Mouse (Mus musculus) ES-E14 (cell line): ENCODE data around the gene Sh3pxd2b. TPM values are rescaled to one million over a fixed set of nuclear protein-coding genes. Genes with fewer than 3 reads are reported as not detected.
A peak's percentile ranks its signal among the peaks of the same experiment; 100 is the strongest.

Source experiments
- DNase-seq: peaks from one replicate; pipeline ENCODE4 v3.0.0-alpha.2; 2013; ENCODE audit warnings: low read depth, low spot score
- H3K27ac ChIP-seq: 2 replicates; pipeline ENCODE4 v1.5.1; 2012; ENCODE audit warnings: low read depth, mild to moderate bottlenecking, low read length, moderate library complexity, mixed read lengths; ENCODE audit not compliant: poor library complexity, insufficient read depth, severe bottlenecking
- H3K36me3 ChIP-seq: 2 replicates; pipeline ENCODE4 v1.6.1; 2012; ENCODE audit warnings: mild to moderate bottlenecking, low read length, moderate library complexity, mixed read lengths; ENCODE audit not compliant: control insufficient read depth, poor library complexity, insufficient read depth, severe bottlenecking
- H3K4me1 ChIP-seq, 2 experiments: fragments of 150-350 bp in 1 of 2; sonication (generic) in 1 of 2; 2 replicates each; pipeline ENCODE4 v1.6.1; 2012; ENCODE audit warnings: low read length in 2 of 2, mild to moderate bottlenecking in 1 of 2, mixed read lengths in 1 of 2; ENCODE audit not compliant: control insufficient read depth in 2 of 2, insufficient read depth in 2 of 2, poor library complexity in 1 of 2
- H3K4me3 ChIP-seq, 2 experiments: fragments of 150-350 bp in 1 of 2; sonication (generic) in 1 of 2; 2 replicates each; pipeline ENCODE4 v1.5.1; 2012; ENCODE audit warnings: low read length in 2 of 2, low read depth in 1 of 2, mild to moderate bottlenecking in 1 of 2, mixed read lengths in 1 of 2; ENCODE audit not compliant: insufficient read depth in 1 of 2, poor library complexity in 1 of 2, severe bottlenecking in 1 of 2
- H3K9ac ChIP-seq: 2 replicates; pipeline ENCODE4 v1.6.1; 2012; ENCODE audit warnings: low read depth, mild to moderate bottlenecking, low read length, mixed read lengths; ENCODE audit not compliant: poor library complexity, insufficient read depth, severe bottlenecking
- H3K9me3 ChIP-seq: fragments of 150-350 bp; sonication (generic); 2 replicates; pipeline ENCODE4 v1.6.1; 2012; ENCODE audit warnings: low read depth, mild to moderate bottlenecking, low read length; ENCODE audit not compliant: control insufficient read depth, insufficient read depth
- CHD2 ChIP-seq: IDR thresholded peaks from 2 replicates; pipeline ENCODE4 v1.6.1; 2014; ENCODE audit warnings: mild to moderate bottlenecking, low read depth, low read length, inconsistent platforms
- HCFC1 ChIP-seq: IDR thresholded peaks from 2 replicates; pipeline ENCODE4 v1.6.1; 2012; ENCODE audit warnings: low read length, inconsistent platforms, borderline replicate concordance; ENCODE audit not compliant: insufficient read depth
- MAFK ChIP-seq: IDR thresholded peaks from 2 replicates; pipeline ENCODE4 v1.6.1; 2014; ENCODE audit warnings: mild to moderate bottlenecking, low read depth, low read length, inconsistent platforms; ENCODE audit not compliant: insufficient read depth
- ZC3H11A ChIP-seq: IDR thresholded peaks from 2 replicates; pipeline ENCODE4 v1.6.1; 2012; ENCODE audit warnings: low read depth, mild to moderate bottlenecking, inconsistent platforms, low read length, borderline replicate concordance
- ZNF384 ChIP-seq: IDR thresholded peaks from 2 replicates; pipeline ENCODE4 v1.6.1; 2012; ENCODE audit warnings: low read depth, low read length, inconsistent platforms
- in situ Hi-C, 2 experiments: fragments of 600-800 bp; cut with MboI; formaldehyde crosslinking; loops; one replicate each; pipeline ENCODE4 v1.15.1; 2025; ENCODE audit warnings: low sequenced_read_pairs in 2 of 2, inconsistent platforms in 1 of 2; ENCODE audit not compliant: unreplicated experiment in 2 of 2
- total RNA-seq: library from RNA; depleted of rRNA; stranded (reverse); fragments of 300-350 nt; gene quantifications from 2 replicates; pipeline ENCODE4 v1.2.3, GENCODE M21; 2012

Gene Sh3pxd2b
- total RNA-seq, 1 experiment: 6.8 TPM

GRCm38 (mm10) chr11:32455507-32456141 is 108.0 kb downstream of the Sh3pxd2b start:
- DNase-seq: peak; percentile 16
- TF ChIP-seq ZC3H11A: no peak
- no peak for TF ChIP-seq HCFC1
- TF ChIP-seq MAFK: no peak
- TF ChIP-seq ZNF384: no peak
- TF ChIP-seq CHD2: no peak
- no peaks in the 10 kb centered on the region for H3K36me3 ChIP-seq
- H3K4me1 ChIP-seq: no peaks in the 10 kb centered on the region
- no peak overlapping the region for H3K27ac ChIP-seq
- H3K4me3 ChIP-seq: peak overlapping the region; percentile 89 to 99
- no peaks in the 10 kb centered on the region for H3K9me3 ChIP-seq
- in situ Hi-C loops: no loop called here
- peak overlapping the region; percentile 90 for H3K9ac ChIP-seq

GRCm38 (mm10) chr11:32456356-32456755 is 108.7 kb downstream of the Sh3pxd2b start:
- Histone ChIP-seq H3K36me3 (no peaks in the 10 kb centered on the region), H3K4me3 (peak overlapping the region; percentile 89 to 99), H3K9ac (no peak overlapping the region), H3K9me3 (no peaks in the 10 kb centered on the region), H3K4me1 (no peaks in the 10 kb centered on the region), H3K27ac (no peak overlapping the region)
- TF ChIP-seq CHD2: no peak
- TF ChIP-seq ZNF384: no peak
- no peak for TF ChIP-seq MAFK
- no peak for TF ChIP-seq ZC3H11A
- TF ChIP-seq HCFC1: no peak
- in situ Hi-C loops: no loop called here
- DNase-seq: no peak

- Histone ChIP-seq H3K36me3 (no peaks in the 10 kb centered on the region), H3K9ac (no peak overlapping the region), H3K9me3 (no peaks in the 10 kb centered on the region), H3K27ac (no peak overlapping the region), H3K4me3 (no peak overlapping the region), H3K4me1 (0 out of 4 replicates have a peak, but pooled peaks cover 0 to 4% of the 10 kb centered on the region in 2 experiments)
- DNase-seq: no peak
- in situ Hi-C loops: no loop called here
- TF ChIP-seq CHD2: no peak
- no peak for TF ChIP-seq ZNF384
- TF ChIP-seq MAFK: no peak
- TF ChIP-seq HCFC1: no peak
- no peak for TF ChIP-seq ZC3H11A
Observed at GRCm38 (mm10) chr11:32464282-32464681, 116.7 kb downstream of the Sh3pxd2b start.

DNA sequence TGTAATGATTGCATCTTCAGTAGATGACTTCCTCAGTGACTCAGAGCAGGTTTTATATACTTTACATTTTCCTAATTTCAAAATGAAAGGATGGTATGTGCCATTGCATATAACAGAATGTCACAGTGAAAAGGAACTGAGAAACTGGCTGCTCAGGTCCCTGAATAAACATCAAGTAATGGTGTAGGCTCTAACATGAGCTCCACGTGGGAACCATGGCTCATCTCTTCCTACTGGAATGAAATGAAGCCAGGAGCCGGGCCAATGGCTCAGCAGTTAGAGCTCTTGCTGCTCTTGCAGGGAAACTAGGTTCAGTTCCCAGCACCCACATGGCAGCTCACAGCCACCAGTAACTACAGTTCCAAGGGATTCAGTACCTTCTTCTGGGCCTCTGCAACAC is 124.3 kb downstream of the Sh3pxd2b start:
- Histone ChIP-seq H3K4me1 (0 out of 4 replicates have a peak, but pooled peaks cover 0 to 4% of the 10 kb centered on the region in 2 experiments), H3K9ac (no peak overlapping the region), H3K27ac (no peak overlapping the region), H3K4me3 (no peak overlapping the region), H3K9me3 (no peaks in the 10 kb centered on the region), H3K36me3 (no peaks in the 10 kb centered on the region)
- TF ChIP-seq ZNF384: no peak
- DNase-seq: no peak
- in situ Hi-C loops: no loop called here

DNA sequence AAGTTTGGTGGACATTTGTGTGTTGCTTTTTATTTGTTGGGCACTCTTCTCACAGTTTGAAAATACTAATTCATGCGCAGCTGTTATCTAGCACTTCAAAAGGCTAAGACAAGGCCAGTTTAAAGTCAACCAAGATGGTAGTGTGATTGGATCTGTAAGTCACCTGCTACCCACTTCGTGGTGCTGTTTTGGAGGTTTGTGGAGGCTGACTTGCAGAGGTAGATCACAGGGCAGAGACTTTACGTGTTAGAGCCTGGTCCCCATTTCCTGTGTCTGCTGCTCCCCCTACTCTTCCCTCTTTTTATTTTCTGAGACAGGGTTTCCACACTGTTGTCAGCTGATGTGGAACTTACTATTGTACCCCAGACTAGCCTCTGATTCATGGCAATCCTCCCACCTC is 127.1 kb downstream of the Sh3pxd2b start:
- no peak for DNase-seq
- in situ Hi-C loops: no loop called here

More for the DNA sequence above, 127.1 kb downstream of the Sh3pxd2b start:
- Histone ChIP-seq H3K9me3 (no peaks in the 10 kb centered on the region), H3K4me1 (no peaks in the 10 kb centered on the region), H3K36me3 (no peaks in the 10 kb centered on the region), H3K27ac (no peak overlapping the region), H3K4me3 (no peak overlapping the region), H3K9ac (no peak overlapping the region)
- TF ChIP-seq ZC3H11A: no peak
- TF ChIP-seq CHD2: no peak
- TF ChIP-seq MAFK: no peak
- TF ChIP-seq HCFC1: no peak
